Mouse (Mus musculus) cerebellum, postnatal 10 days (tissue): ENCODE results near the gene Txn2.
A peak's percentile ranks its signal among the peaks of the same experiment; 100 is the strongest.

Experiments
- DNase-seq, 2 experiments: peaks; one replicate each; pipeline ENCODE4 v3.0.0; 2021; ENCODE audit warnings: mixed read lengths in 2 of 2

Gene Txn2

GRCm38 (mm10) chr15:77906081-77906480 lies 22.7 kb downstream of the Txn2 start:
- DNase-seq: no peak

GRCm38 (mm10) chr15:77905275-77905970 lies 23.4 kb downstream of the Txn2 start:
- DNase-seq: peak; percentile 47 to 58

- no peak for DNase-seq
These were observed 24.4 kb downstream of the Txn2 start for GRCm38 (mm10) chr15:77904363-77904892.

GRCm38 (mm10) chr15:77903176-77903575 lies 25.6 kb downstream of the Txn2 start:
- DNase-seq: no peak

GRCm38 (mm10) chr15:77894926-77895325 lies 33.9 kb downstream of the Txn2 start:
- no peak for DNase-seq

GRCm38 (mm10) chr15:77893292-77893691 lies 35.5 kb downstream of the Txn2 start:
- no peak for DNase-seq

- no peak for DNase-seq
These were observed 36.4 kb downstream of the Txn2 start for GRCm38 (mm10) chr15:77892420-77892819.

GRCm38 (mm10) chr15:77891766-77892165 lies 37.0 kb downstream of the Txn2 start:
- no peak for DNase-seq

- no peak for DNase-seq
These were observed 38.9 kb downstream of the Txn2 start for GRCm38 (mm10) chr15:77889761-77890422.

- no peak for DNase-seq
These were observed 40.5 kb downstream of the Txn2 start for GRCm38 (mm10) chr15:77888286-77888685.

GRCm38 (mm10) chr15:77887093-77887488 lies 41.7 kb downstream of the Txn2 start:
- DNase-seq: no peak

GRCm38 (mm10) chr15:77886369-77887092 lies 42.3 kb downstream of the Txn2 start:
- DNase-seq: no peak

GRCm38 (mm10) chr15:77885945-77886344 lies 42.9 kb downstream of the Txn2 start:
- peak; percentile 40 to 50 for DNase-seq

GRCm38 (mm10) chr15:77885159-77885558 lies 43.6 kb downstream of the Txn2 start:
- DNase-seq: no peak

- DNase-seq: no peak
These were observed 45.2 kb downstream of the Txn2 start for GRCm38 (mm10) chr15:77883697-77884010.

GRCm38 (mm10) chr15:77882797-77883696 lies 45.8 kb downstream of the Txn2 start:
- peak in 1 of 2 experiments; percentile 16 for DNase-seq

- no peak for DNase-seq
These were observed 46.5 kb downstream of the Txn2 start for GRCm38 (mm10) chr15:77882297-77882696.

GRCm38 (mm10) chr15:77881698-77882097 lies 47.1 kb downstream of the Txn2 start:
- no peak for DNase-seq

GRCm38 (mm10) chr15:77880738-77881137 lies 48.1 kb downstream of the Txn2 start:
- DNase-seq: no peak

- no peak for DNase-seq
These were observed 49.0 kb downstream of the Txn2 start for GRCm38 (mm10) chr15:77879756-77880155.

GRCm38 (mm10) chr15:77877209-77877608 lies 51.6 kb downstream of the Txn2 start:
- no peak for DNase-seq

GRCm38 (mm10) chr15:77876716-77877115 lies 52.1 kb downstream of the Txn2 start:
- DNase-seq: no peak

- DNase-seq: no peak
These were observed 52.9 kb downstream of the Txn2 start for GRCm38 (mm10) chr15:77875953-77876352.
